Mouse (Mus musculus) ZHBTc4 (cell line): Measurements from ENCODE around the gene Ibsp.

Experiments used
- DNase-seq: peaks from one replicate; pipeline ENCODE4 v3.0.0-alpha.2; 2011; ENCODE audit warnings: low read depth, low spot score

Gene Ibsp

GRCm38 (mm10) chr5:104298994-104299393 is at the start of gene Ibsp:
Gene Ibsp (plus strand): TSS chr5:104299171.
- DNase-seq, result no peak

- no peak for DNase-seq
These were observed 47.2 kb upstream of the Ibsp start for GRCm38 (mm10) chr5:104251811-104252210.

- no peak for DNase-seq
These were observed 42.4 kb upstream of the Ibsp start for GRCm38 (mm10) chr5:104256585-104256984.

GRCm38 (mm10) chr5:104261908-104262461 is 37.0 kb upstream of the Ibsp start:
- DNase-seq, result no peak

- no peak for DNase-seq
These were observed 35.8 kb upstream of the Ibsp start for GRCm38 (mm10) chr5:104263014-104263776.

- no peak for DNase-seq
These were observed 4.8 kb upstream of the Ibsp start for GRCm38 (mm10) chr5:104294201-104294600.

GRCm38 (mm10) chr5:104314073-104314472 is 15.1 kb downstream of the Ibsp start:
- DNase-seq, result no peak

GRCm38 (mm10) chr5:104325029-104325428 is 26.1 kb downstream of the Ibsp start, which contains the start of gene Mepe:
Gene Mepe (plus strand): TSS chr5:104325329.
- DNase-seq, result no peak

- no peak for DNase-seq
These were observed 27.9 kb downstream of the Ibsp start for GRCm38 (mm10) chr5:104326884-104327283.

- DNase-seq, result no peak
These were observed 28.4 kb downstream of the Ibsp start for GRCm38 (mm10) chr5:104327389-104327788.

GRCm38 (mm10) chr5:104327876-104328275 is 28.9 kb downstream of the Ibsp start:
- no peak for DNase-seq

GRCm38 (mm10) chr5:104328317-104328850 is 29.4 kb downstream of the Ibsp start:
- no peak for DNase-seq

- no peak for DNase-seq
These were observed 30.4 kb downstream of the Ibsp start for GRCm38 (mm10) chr5:104329381-104329780.

- DNase-seq, result no peak
These were observed 31.1 kb downstream of the Ibsp start for GRCm38 (mm10) chr5:104330088-104330487.

- no peak for DNase-seq
These were observed 33.3 kb downstream of the Ibsp start for GRCm38 (mm10) chr5:104332296-104332695.

- DNase-seq, result peak; percentile 70
These were observed 34.3 kb downstream of the Ibsp start for GRCm38 (mm10) chr5:104333231-104333640.

- DNase-seq, result no peak
These were observed 34.7 kb downstream of the Ibsp start for GRCm38 (mm10) chr5:104333643-104334042.

GRCm38 (mm10) chr5:104334516-104334915 is 35.5 kb downstream of the Ibsp start:
- no peak for DNase-seq

GRCm38 (mm10) chr5:104335962-104336361 is 37.0 kb downstream of the Ibsp start:
- DNase-seq, result no peak

- DNase-seq, result no peak
These were observed 38.5 kb downstream of the Ibsp start for GRCm38 (mm10) chr5:104337491-104337890.

GRCm38 (mm10) chr5:104339009-104339408 is 40.0 kb downstream of the Ibsp start:
- no peak for DNase-seq

GRCm38 (mm10) chr5:104339706-104340512 is 40.9 kb downstream of the Ibsp start:
- peak; percentile 87 for DNase-seq
